Mouse (Mus musculus): ENCODE data around the gene Crtc3.

DNA sequence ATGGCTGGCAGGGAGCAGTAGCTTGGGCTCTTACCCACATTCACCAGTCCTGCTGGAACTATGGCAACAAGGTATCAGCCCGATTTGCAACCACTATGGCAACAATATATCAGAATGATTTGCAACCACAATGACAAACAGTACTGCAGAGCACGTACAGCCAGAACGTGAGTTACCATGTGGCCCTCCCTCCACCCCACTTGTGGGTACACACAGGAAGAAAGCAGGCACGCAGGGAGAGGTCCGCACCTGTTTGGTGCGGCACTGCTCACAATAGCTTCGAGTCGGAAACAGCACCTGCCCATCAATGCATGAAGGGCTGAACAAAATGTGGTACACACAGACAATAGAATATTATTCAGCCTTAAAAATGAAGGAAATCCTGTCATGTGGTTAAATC, 29.8 kb upstream of the Crtc3 start:
- TF ChIP-seq CTCF (IDR thresholded peaks at IDR 0.05; ENCODE audit: extremely low read depth, insufficient read depth, low read length) (no peak), POLR2A (IDR thresholded peaks at IDR 0.05; ENCODE audit: extremely low read depth, insufficient read depth, low read length) (no peak)
